Mouse (Mus musculus) liver, adult 2 months (tissue): ENCODE measurements at regions not wholly inside any gene's neighbourhood (a gene's known extent, or its start where the extent isn't known, plus 50 kb on each side); places are given as distances from the start of the nearest gene placed in this dataset.

Experiments used
- DNase-seq: peaks from one replicate; pipeline ENCODE4 v3.0.0-alpha.2; 2011; ENCODE audit warnings: low read depth, low spot score; ENCODE audit errors: extremely low read depth
- H3K27ac ChIP-seq: fragments of 200-500 bp; replicated peaks from 2 replicates; pipeline ENCODE4 v1.5.1; 2012; ENCODE audit warnings: low read depth, mild to moderate bottlenecking, control low read depth, inconsistent platforms, low read length; ENCODE audit not compliant: insufficient read depth
- H3K27me3 ChIP-seq: fragments of 200-500 bp; 2 replicates; pipeline ENCODE4 v1.6.1; 2012; ENCODE audit warnings: mild to moderate bottlenecking, moderate library complexity, low read length, inconsistent platforms; ENCODE audit not compliant: control insufficient read depth, insufficient read depth
- H3K36me3 ChIP-seq: fragments of 200-500 bp; 2 replicates; pipeline ENCODE4 v1.6.1; 2012; ENCODE audit warnings: low read length, inconsistent platforms; ENCODE audit not compliant: control insufficient read depth, insufficient read depth
- H3K4me1 ChIP-seq: fragments of 200-500 bp; 2 replicates; pipeline ENCODE4 v1.6.1; 2011; ENCODE audit warnings: low read length; ENCODE audit not compliant: control insufficient read depth, insufficient read depth
- H3K4me3 ChIP-seq: fragments of 200-500 bp; 2 replicates; pipeline ENCODE4 v1.5.1; 2011; ENCODE audit warnings: low read depth, mild to moderate bottlenecking, control low read depth, low read length, moderate library complexity; ENCODE audit not compliant: insufficient read depth
- H3K79me2 ChIP-seq: fragments of 200-500 bp; 2 replicates; pipeline ENCODE4 v1.6.1; 2012; ENCODE audit warnings: inconsistent platforms, mild to moderate bottlenecking, low read length, moderate library complexity; ENCODE audit not compliant: control insufficient read depth, insufficient read depth
- H3K9ac ChIP-seq: fragments of 200-500 bp; 2 replicates; pipeline ENCODE4 v1.6.1; 2012; ENCODE audit warnings: low read depth, mild to moderate bottlenecking, control low read depth, inconsistent platforms, low read length
- CTCF ChIP-seq: fragments of 200-500 bp; IDR thresholded peaks from 2 replicates; pipeline ENCODE4 v1.5.1; 2011; ENCODE audit warnings: low read depth, low read length, control low read depth
- POLR2A ChIP-seq: fragments of 200-500 bp; IDR thresholded peaks from 2 replicates; pipeline ENCODE4 v1.6.1; 2011; ENCODE audit warnings: low read length, control low read depth; ENCODE audit not compliant: insufficient read depth; ENCODE audit errors: extremely low read depth
- WGBS: fragments of 180-500 bp; shearing (Covaris S2); methylation state at CpG from one replicate; pipeline ENCODE4 v1.1.7; 2018; 5-methylcytosine and 5-hydroxymethylcytosine counted together

DNA sequence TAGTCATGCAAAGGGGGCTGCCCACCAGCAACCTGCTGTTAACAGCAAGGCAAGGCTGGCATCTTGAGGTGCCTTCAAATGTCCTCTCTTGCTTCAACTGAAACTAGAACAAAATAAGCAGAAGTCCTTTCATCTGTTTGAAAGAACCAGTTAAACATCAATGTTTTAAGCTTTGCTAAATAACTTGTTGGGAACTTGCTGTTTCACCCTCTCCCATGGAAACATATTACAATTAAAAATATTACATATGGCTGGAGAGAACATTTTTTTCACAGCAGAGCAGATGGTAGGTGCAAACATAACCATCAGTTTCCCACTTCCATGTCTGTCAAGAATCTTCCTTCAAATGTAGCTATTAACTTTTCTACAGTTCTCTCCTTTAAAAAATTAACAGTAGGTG is 225.5 kb downstream of the Plod2 start:
- no peaks in the 10 kb centered on the region for H3K79me2 ChIP-seq
- H3K4me1 ChIP-seq = no peaks in the 10 kb centered on the region
- no peak for TF ChIP-seq CTCF
- TF ChIP-seq POLR2A = no peak
- H3K4me3 ChIP-seq = no peak overlapping the region
- H3K27me3 ChIP-seq = no peaks in the 10 kb centered on the region
- no peak for DNase-seq
- H3K36me3 ChIP-seq = no peaks in the 10 kb centered on the region
- H3K27ac ChIP-seq = no peak overlapping the region
- H3K9ac ChIP-seq = no peak overlapping the region

- Histone ChIP-seq H3K4me3 (no peak overlapping the region), H3K79me2 (no peaks in the 10 kb centered on the region), H3K36me3 (no peaks in the 10 kb centered on the region), H3K4me1 (no peaks in the 10 kb centered on the region), H3K27ac (no peak overlapping the region), H3K9ac (no peak overlapping the region), H3K27me3 (no peaks in the 10 kb centered on the region)
- TF ChIP-seq POLR2A = no peak
- no peak for TF ChIP-seq CTCF
- 86% methylated on average over 3 of the region's 3 CpGs for WGBS
- no peak for DNase-seq
Measured at GRCm38 (mm10) chr9:92768432-92768831, 226.4 kb downstream of the Plod2 start.

- Histone ChIP-seq H3K36me3 (no peaks in the 10 kb centered on the region), H3K27ac (no peak overlapping the region), H3K9ac (no peak overlapping the region), H3K27me3 (no peaks in the 10 kb centered on the region), H3K4me3 (no peak overlapping the region), H3K4me1 (no peaks in the 10 kb centered on the region), H3K79me2 (no peaks in the 10 kb centered on the region)
- TF ChIP-seq CTCF (peak; percentile 72; the same call in 1 of the 2 replicates), POLR2A (no peak)
- no peak for DNase-seq
- 63% methylated on average over 2 of the region's 2 CpGs for WGBS
Measured at GRCm38 (mm10) chr9:92769528-92769927, 227.5 kb downstream of the Plod2 start.

GRCm38 (mm10) chr9:92771002-92771401 is 229.0 kb downstream of the Plod2 start:
- no peak for DNase-seq
- Histone ChIP-seq H3K4me3 (no peak overlapping the region), H3K27me3 (no peaks in the 10 kb centered on the region), H3K36me3 (no peaks in the 10 kb centered on the region), H3K9ac (no peak overlapping the region), H3K27ac (no peak overlapping the region), H3K79me2 (no peaks in the 10 kb centered on the region), H3K4me1 (no peaks in the 10 kb centered on the region)
- TF ChIP-seq CTCF = no peak
- no peak for TF ChIP-seq POLR2A
- WGBS = 75% methylated on average over 2 of the region's 2 CpGs

GRCm38 (mm10) chr9:92771716-92772115 is 229.7 kb downstream of the Plod2 start:
- Histone ChIP-seq H3K27me3 (no peaks in the 10 kb centered on the region), H3K4me1 (no peaks in the 10 kb centered on the region), H3K4me3 (no peak overlapping the region), H3K27ac (no peak overlapping the region), H3K79me2 (no peaks in the 10 kb centered on the region), H3K9ac (no peak overlapping the region), H3K36me3 (no peaks in the 10 kb centered on the region)
- no peak for TF ChIP-seq POLR2A
- no peak for TF ChIP-seq CTCF
- WGBS = 80% methylated on average over 3 of the region's 3 CpGs
- no peak for DNase-seq

DNA sequence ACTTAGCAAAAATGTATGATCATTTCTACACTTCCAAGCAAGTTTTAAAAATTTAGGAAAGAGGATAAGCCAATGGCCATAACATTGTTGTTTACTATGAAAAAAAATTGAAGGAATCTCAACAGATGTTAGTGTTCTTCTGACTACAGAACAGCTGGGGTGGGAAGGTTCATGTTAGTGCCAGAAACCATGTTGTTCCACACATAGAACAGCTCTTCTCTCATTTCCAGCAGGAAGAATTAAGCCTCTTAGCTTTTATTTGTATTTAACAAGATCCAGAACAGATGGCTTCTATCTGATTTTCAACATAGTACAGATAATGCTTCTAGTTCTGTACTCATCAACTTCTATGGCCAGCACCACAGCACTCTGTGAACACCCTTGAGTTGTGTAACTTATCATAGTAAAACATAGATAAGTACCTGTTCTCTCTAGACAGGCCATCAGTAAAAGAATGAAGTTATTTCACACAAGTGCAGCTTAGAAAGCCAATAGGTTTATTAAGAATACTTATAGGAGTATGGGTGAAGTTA is 241.0 kb downstream of the Plod2 start:
- DNase-seq = no peak
- no peak overlapping the region for H3K4me3 ChIP-seq
- H3K36me3 ChIP-seq = no peaks in the 10 kb centered on the region
- no peaks in the 10 kb centered on the region for H3K4me1 ChIP-seq
- TF ChIP-seq CTCF (no peak), POLR2A (no peak)
- no peak overlapping the region for H3K9ac ChIP-seq
- no peak overlapping the region for H3K27ac ChIP-seq
- no peaks in the 10 kb centered on the region for H3K79me2 ChIP-seq
- no peaks in the 10 kb centered on the region for H3K27me3 ChIP-seq
